Mouse (Mus musculus): ENCODE measurements at regions not wholly inside any gene's neighbourhood (a gene's known extent, or its start where the extent isn't known, plus 50 kb on each side); places are given as distances from the start of the nearest gene placed in this dataset.

GRCm38 (mm10) chr10:56453578-56454069, 76.5 kb downstream of the Gja1 start:
- no peak for ATAC-seq (replicated peaks; ENCODE audit: low read depth, poor library complexity, severe bottlenecking)

- ATAC-seq (replicated peaks; ENCODE audit: low read depth, poor library complexity, severe bottlenecking), result peak; percentile 79
These were observed 78.8 kb downstream of the Gja1 start for GRCm38 (mm10) chr10:56455867-56456468.

- peak; percentile 18; the same call in 1 of the 2 replicates for ATAC-seq (replicated peaks; ENCODE audit: low read depth, poor library complexity, severe bottlenecking)
These were observed 91.4 kb downstream of the Gja1 start for GRCm38 (mm10) chr10:56468537-56468936.

GRCm38 (mm10) chr10:56468993-56469712, 92.0 kb downstream of the Gja1 start:
- peak; percentile 15; the same call in 1 of the 2 replicates for ATAC-seq (replicated peaks; ENCODE audit: low read depth, poor library complexity, severe bottlenecking)

- no peak for ATAC-seq (replicated peaks; ENCODE audit: low read depth, poor library complexity, severe bottlenecking)
These were observed 92.8 kb downstream of the Gja1 start for GRCm38 (mm10) chr10:56469895-56470294.

GRCm38 (mm10) chr10:56474951-56475350, 97.8 kb downstream of the Gja1 start:
- ATAC-seq (replicated peaks; ENCODE audit: low read depth, poor library complexity, severe bottlenecking), result no peak

- ATAC-seq (replicated peaks; ENCODE audit: low read depth, poor library complexity, severe bottlenecking), result peak; percentile 87
These were observed 105.1 kb downstream of the Gja1 start for GRCm38 (mm10) chr10:56482156-56482716.

- ATAC-seq (replicated peaks; ENCODE audit: low read depth, poor library complexity, severe bottlenecking), result no peak
These were observed 107.8 kb downstream of the Gja1 start for GRCm38 (mm10) chr10:56484931-56485330.

GRCm38 (mm10) chr10:56485746-56486145, 108.6 kb downstream of the Gja1 start:
- ATAC-seq (replicated peaks; ENCODE audit: low read depth, poor library complexity, severe bottlenecking), result no peak

- ATAC-seq (replicated peaks; ENCODE audit: low read depth, poor library complexity, severe bottlenecking), result peak; percentile 91
These were observed 109.5 kb downstream of the Gja1 start for GRCm38 (mm10) chr10:56486584-56486983.

- ATAC-seq (replicated peaks; ENCODE audit: low read depth, poor library complexity, severe bottlenecking), result no peak
These were observed 116.3 kb downstream of the Gja1 start for GRCm38 (mm10) chr10:56493461-56493860.

- ATAC-seq (replicated peaks; ENCODE audit: low read depth, poor library complexity, severe bottlenecking), result no peak
These were observed 118.2 kb downstream of the Gja1 start for GRCm38 (mm10) chr10:56495352-56495751.

GRCm38 (mm10) chr10:56519041-56519440, 141.9 kb downstream of the Gja1 start:
- ATAC-seq (replicated peaks; ENCODE audit: low read depth, poor library complexity, severe bottlenecking), result no peak

GRCm38 (mm10) chr10:56525791-56526190, 148.7 kb downstream of the Gja1 start:
- no peak for ATAC-seq (replicated peaks; ENCODE audit: low read depth, poor library complexity, severe bottlenecking)

GRCm38 (mm10) chr10:56537091-56537490, 160.0 kb downstream of the Gja1 start:
- ATAC-seq (replicated peaks; ENCODE audit: low read depth, poor library complexity, severe bottlenecking), result no peak

GRCm38 (mm10) chr10:56539827-56540511, 162.8 kb downstream of the Gja1 start:
- ATAC-seq (replicated peaks; ENCODE audit: low read depth, poor library complexity, severe bottlenecking), result no peak

GRCm38 (mm10) chr10:56542106-56542505, 165.0 kb downstream of the Gja1 start:
- ATAC-seq (replicated peaks; ENCODE audit: low read depth, poor library complexity, severe bottlenecking), result no peak

- no peak for ATAC-seq (replicated peaks; ENCODE audit: low read depth, poor library complexity, severe bottlenecking)
These were observed 168.9 kb downstream of the Gja1 start for GRCm38 (mm10) chr10:56545989-56546388.

- ATAC-seq (replicated peaks; ENCODE audit: low read depth, poor library complexity, severe bottlenecking), result no peak
These were observed 169.7 kb downstream of the Gja1 start for GRCm38 (mm10) chr10:56546824-56547223.

GRCm38 (mm10) chr10:56547825-56548224, 170.7 kb downstream of the Gja1 start:
- peak; percentile 93 for ATAC-seq (replicated peaks; ENCODE audit: low read depth, poor library complexity, severe bottlenecking)

Data from common myeloid progenitor, adult 5-6 weeks (primary cell).